Mouse (Mus musculus) heart, postnatal 14 days (tissue): ENCODE data around the gene Ndufa4l2. TPM values are rescaled to one million over a fixed set of nuclear protein-coding genes. Genes with fewer than 3 reads are reported as not detected.

Source experiments
- DNase-seq, 2 experiments: peaks; one replicate each; pipeline ENCODE4 v3.0.0; 2021 to 2022
- intact Hi-C: fragments of 180-260 bp; cut with DNase I; formaldehyde crosslinking; loops from one replicate; pipeline ENCODE4 v1.15.1; 2025
- long read RNA-seq, 2 experiments: library from polyadenylated mRNA; stranded (forward); transcript quantifications; one replicate each; pipeline ENCODE4 v2.0.0; 2021
- total RNA-seq, 2 experiments: library from RNA; stranded (reverse); gene quantifications; 2 replicates each; pipeline ENCODE4 v1.2.3; 2021

Ndufa4l2 gene
- 10 to 100 TPM; 38.3 TPM for total RNA-seq
- long read RNA-seq, experiment 1, transcript Ndufa4l2-201 (4 exons, 934 nt): major isoform, 43 of 51 reads
- long read RNA-seq, experiment 1, partial matches to known transcripts: 1 of 51 reads
- long read RNA-seq, experiment 1, other reads (novel, unspliced or antisense): 5 of 51 reads
- long read RNA-seq, experiment 2, transcript Ndufa4l2-201 (4 exons, 934 nt): major isoform, 33 of 40 reads
- long read RNA-seq, experiment 2, partial matches to known transcripts: 4 of 40 reads
- long read RNA-seq, experiment 2, other reads (novel, unspliced or antisense): 1 of 40 reads

DNA sequence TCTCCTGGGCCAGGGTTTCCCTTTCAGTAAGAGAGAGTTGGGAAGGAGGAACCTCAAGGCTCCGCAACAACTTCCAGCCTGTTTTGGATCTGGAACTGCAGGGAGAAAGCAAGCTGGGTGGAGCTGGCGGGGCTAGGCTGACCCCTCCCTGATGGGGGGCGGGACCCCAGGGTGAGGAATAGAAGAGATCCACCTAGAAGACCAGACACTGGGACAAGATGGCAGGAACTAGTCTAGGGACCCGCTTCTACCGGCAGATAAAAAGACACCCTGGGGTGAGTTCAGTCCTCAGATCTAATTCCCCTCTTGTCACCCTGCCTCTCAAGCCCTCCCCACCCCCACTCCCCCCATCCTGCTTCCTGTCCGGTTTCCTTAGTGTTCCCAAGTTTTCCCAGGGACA, at the start of gene Ndufa4l2:
Gene Ndufa4l2 (plus strand): TSS at position 204 of the 400 bp plus-strand sequence.
- peak; percentile 64 to 71 for DNase-seq
- intact Hi-C loops: no loop called here

- intact Hi-C loops: no loop called here
- no peak for DNase-seq
Observed at GRCm38 (mm10) chr10:127471281-127471988, 43.3 kb upstream of the Ndufa4l2 start.

DNA sequence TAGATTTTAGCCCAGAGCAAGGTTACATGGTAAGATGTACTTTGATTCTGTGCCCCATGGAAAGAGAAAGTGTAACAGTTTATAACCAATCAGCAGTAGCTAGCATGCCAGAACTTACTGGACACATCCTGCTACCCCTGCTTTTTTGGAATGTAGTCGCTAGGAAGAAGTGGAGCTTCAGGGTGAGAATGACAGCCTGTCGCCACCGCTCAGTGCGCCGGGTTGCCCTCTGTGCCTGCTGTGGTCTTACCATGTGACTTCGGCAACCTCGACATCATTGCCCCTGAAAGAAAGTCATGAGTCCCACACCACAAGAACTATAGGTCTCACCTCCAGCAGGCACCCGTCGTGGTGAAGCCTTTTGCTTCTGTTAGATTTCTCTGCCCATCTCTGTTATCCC, 42.0 kb upstream of the Ndufa4l2 start:
- no peak for DNase-seq
- intact Hi-C loops: no loop called here

GRCm38 (mm10) chr10:127475175-127475574, 39.6 kb upstream of the Ndufa4l2 start:
- DNase-seq: no peak
- intact Hi-C loops: no loop called here

DNA sequence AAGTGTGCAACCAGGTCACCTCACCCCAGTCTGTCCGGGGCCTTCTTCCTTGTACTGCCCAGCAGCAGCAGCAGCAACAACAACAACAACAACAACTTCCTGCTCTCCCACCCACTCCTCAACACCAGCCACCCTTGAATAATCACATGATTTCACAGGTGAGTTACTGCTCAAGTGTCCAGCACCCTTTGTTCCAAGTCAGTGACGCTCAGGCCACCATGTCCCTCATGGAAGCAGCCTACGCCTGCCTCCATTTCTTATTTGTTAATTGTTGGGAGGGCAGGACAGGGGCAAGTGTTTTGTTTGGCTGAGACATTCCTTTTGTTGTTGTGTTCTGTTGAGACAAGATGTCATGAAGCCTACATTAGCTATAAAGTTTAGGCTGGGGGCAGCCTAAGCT, 38.2 kb upstream of the Ndufa4l2 start:
- DNase-seq: no peak
- intact Hi-C loops: no loop called here

DNA sequence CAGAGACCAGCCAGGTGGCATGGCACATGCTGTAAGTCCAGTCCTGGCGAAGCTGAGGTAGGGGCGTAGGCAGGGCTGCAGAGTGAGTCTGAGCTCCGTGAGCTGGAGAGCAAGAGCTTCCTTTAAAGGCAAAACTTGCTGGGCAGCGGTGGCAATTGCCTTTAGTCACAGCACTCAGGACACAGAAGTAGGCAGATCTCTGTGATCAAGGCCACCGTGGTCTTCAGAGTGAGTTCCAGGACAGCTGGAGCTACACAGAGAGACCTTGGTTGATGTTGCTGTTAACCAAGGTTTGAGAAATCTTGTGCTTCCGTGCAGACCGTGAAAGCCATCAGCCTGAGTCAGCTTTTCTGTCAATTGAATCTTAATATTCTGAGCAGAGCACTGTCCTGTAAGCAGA, 37.5 kb upstream of the Ndufa4l2 start:
- intact Hi-C loops: no loop called here

DNA sequence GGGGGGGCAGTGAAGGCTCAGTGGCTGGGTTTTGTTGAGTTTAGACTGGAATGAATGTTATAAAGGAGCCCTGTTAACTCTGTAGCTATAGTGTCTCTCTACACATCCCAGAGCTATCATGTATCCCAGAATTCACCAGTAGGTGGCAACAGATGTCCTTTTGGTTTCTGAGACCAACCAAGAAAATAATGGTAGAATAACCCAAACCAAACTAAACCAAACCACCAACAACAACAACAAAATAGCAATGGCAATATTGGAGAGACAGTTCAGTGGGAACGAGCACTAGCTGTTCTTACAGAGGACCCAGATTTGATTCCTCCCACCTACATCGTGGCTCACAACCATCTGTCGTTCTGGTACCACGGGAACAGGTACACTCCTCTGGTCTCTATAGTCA, 35.6 kb upstream of the Ndufa4l2 start:
- peak in 1 of 2 experiments; percentile 47 for DNase-seq
- intact Hi-C loops: no loop called here

More for the DNA sequence above, 37.5 kb upstream of the Ndufa4l2 start:
- DNase-seq: no peak

GRCm38 (mm10) chr10:127480833-127481813, 33.6 kb upstream of the Ndufa4l2 start:
- peak; percentile 47 to 53 for DNase-seq
- intact Hi-C loops: no loop called here

GRCm38 (mm10) chr10:127485235-127485634, 29.5 kb upstream of the Ndufa4l2 start:
- intact Hi-C loops: no loop called here
- DNase-seq: no peak

GRCm38 (mm10) chr10:127488856-127489255, 25.9 kb upstream of the Ndufa4l2 start:
- DNase-seq: no peak

DNA sequence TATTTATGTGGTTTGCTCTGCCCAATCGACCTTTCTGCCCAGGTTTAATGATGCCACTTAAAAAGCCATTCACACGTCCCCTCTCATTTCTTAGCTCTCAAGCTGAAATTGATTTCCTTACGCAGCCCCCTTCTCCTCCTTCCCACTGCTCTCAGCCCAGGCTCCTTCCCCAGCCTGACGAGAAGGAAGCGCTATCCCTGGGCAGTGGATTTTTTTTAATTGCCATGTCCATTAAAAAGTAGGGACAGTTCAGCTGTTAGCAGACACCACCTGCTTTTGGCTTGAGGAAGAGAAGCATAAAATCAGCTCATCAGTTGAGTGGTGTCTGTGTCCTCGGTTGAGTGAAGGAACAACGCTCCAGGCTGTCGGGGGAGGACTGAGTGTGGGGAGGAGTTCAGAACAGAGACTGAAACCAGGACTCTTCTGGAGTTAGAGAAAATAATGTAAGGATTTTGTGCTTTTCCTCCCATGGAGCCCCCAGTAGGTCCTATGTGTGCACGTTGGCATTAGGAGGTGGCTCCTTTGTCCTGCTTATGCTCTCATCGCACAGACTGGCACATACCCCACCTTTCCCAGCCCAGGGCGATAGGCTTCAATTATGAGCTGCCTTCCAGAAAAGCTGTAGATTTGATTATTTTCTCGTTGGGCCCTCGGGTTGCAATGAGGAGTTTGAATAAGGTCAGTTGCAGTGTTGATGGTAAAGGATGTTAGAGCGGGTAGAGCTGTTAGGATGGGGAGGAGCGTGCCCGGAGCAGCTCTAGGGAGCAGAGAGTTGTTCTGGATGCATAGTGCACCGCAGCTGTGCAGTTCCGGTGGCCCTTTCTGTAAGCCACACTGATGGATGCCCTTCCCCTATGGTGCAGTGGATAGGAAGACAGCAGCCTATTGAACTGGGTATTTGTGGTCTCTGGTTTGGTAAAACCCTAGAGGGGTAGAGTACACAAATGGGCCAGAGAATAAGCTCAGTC, 24.3 kb upstream of the Ndufa4l2 start:
- no peak for DNase-seq
- intact Hi-C loops: no loop called here

More at GRCm38 (mm10) chr10:127488856-127489255, 25.9 kb upstream of the Ndufa4l2 start:
- intact Hi-C loops: no loop called here

- intact Hi-C loops: no loop called here
- no peak for DNase-seq
Observed at GRCm38 (mm10) chr10:127491128-127491512, 23.6 kb upstream of the Ndufa4l2 start.

GRCm38 (mm10) chr10:127492118-127492517, 22.6 kb upstream of the Ndufa4l2 start:
- intact Hi-C loops: no loop called here
- DNase-seq: no peak

DNA sequence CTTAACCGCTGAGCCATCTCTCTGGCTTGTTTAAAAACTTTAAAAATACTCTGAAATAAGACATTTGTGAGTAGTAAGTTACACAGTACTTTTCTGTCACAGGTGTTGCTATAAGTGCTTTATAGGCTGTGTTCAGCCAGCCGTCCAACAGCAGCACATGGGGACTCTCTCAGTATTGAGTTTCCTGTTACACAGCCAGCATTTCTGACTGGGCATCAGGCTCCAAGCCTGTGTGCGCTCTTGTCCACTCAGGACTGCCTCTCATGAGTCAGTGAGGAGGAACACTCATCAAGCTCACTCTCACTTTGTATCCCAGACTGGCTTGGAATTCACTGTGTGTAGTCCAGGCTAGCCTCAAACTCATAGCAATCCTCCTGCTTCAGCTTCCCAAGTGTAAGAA, 18.6 kb upstream of the Ndufa4l2 start:
- intact Hi-C loops: no loop called here
- no peak for DNase-seq

DNA sequence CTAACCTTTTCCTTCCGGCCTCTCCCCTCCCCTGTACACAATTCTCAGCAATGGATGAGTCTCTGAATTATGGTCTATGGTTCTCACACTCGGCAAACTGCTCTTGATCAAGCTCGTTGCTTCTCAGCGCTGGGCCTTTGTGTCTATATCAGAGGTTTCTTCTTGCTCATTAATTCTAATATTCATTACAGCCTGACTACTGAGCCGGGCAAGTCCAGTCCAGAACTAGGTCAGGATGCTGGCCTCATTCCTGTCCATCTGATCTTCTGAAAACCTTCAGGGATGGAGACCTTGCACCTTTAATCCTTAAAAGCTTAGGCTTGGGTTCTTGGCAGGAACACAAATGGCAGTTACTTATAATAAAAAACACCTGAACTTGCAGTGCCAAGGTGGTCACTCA, 15.3 kb upstream of the Ndufa4l2 start:
- DNase-seq: no peak
- intact Hi-C loops: no loop called here

- intact Hi-C loops: no loop called here
- no peak for DNase-seq
Observed at GRCm38 (mm10) chr10:127500042-127500441, 14.7 kb upstream of the Ndufa4l2 start.

GRCm38 (mm10) chr10:127500894-127501893, 13.6 kb upstream of the Ndufa4l2 start, which contains the start of gene Stac3:
Gene Stac3, plus strand, starts transcription at chr10:127501686.
- intact Hi-C loops: no loop called here
- no peak for DNase-seq

DNA sequence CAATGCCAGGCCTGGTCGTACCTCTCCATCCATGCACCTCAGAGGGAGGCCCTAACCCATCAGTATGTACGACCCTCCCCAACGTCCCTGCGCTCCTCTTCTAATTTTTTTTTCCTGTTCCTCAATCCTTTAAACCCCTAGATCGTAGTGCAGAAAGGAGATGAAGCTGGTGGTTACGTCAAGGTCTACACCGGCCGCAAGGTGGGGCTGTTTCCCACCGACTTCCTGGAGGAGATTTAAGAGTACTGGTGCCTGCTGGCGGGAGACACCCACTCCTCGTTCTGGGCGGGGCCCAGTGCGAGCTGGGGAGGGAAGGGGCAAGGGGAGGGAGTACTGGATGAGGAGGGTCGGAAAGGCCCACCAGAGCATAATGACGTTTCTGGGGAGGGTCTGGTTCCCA, 6.5 kb upstream of the Ndufa4l2 start:
- DNase-seq: peak; percentile 71 to 82

More for the DNA sequence above, 6.5 kb upstream of the Ndufa4l2 start:
- intact Hi-C loops: no loop called here
